Mouse (Mus musculus) bone marrow, adult 2 months (tissue): ENCODE data around the gene Borcs5.

Experiments used
- CTCF ChIP-seq: fragments of 200-500 bp; IDR thresholded peaks from 2 replicates; pipeline ENCODE4 v1.5.1; 2011; ENCODE audit warnings: low read length, control low read depth; ENCODE audit not compliant: control insufficient read depth, insufficient read depth
- POLR2A ChIP-seq: fragments of 200-500 bp; IDR thresholded peaks from 2 replicates; pipeline ENCODE4 v1.6.1; 2011; ENCODE audit warnings: low read depth, mild to moderate bottlenecking, control low read depth, low read length, borderline replicate concordance; ENCODE audit not compliant: control insufficient read depth

DNA sequence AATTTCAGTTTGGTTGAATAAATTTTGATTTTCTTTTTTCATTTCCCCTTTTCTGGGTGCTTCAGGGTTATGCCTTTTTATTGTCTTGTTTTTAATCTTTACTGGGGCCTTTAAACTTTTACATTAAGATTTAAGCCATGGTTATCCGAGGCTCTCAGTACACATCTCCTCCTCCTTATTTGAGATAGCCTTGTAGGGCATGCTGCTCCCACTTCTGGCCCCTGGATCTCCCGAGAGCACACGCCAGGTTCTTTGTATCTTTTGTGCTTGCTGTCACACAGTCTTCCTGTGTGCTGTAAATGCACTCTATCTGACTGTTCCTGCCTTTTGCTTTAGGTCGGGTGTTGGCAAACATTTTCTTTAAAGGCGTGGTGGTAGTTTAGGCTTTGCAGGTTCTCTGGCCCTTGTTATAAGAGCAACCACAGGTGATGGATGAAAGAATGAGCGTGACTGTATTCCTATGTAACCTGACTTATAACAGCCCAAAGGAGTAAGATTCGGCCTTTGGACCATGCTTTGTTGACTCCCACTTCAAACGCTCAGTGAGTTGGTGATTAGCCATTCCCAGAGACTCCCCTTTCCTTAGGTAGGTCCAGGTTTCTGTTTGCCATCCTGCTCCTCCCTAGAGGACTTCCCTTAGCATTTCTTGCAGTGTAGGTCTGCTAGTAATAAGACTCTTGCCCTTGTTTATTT, 21.6 kb downstream of the Borcs5 start:
- TF ChIP-seq CTCF (no peak), POLR2A (no peak)
